Mouse (Mus musculus) lung, postnatal 0 days (tissue): Measurements from ENCODE around the gene Ggn.

Experiments used
- CTCF ChIP-seq: IDR thresholded peaks from 2 replicates; pipeline ENCODE4 v1.5.1; 2016; ENCODE audit warnings: antibody characterized with exemption, mild to moderate bottlenecking
- EP300 ChIP-seq: IDR thresholded peaks from 2 replicates; pipeline ENCODE4 v1.6.1; 2016; ENCODE audit warnings: antibody characterized with exemption, mild to moderate bottlenecking, control low read depth

GRCm38 (mm10) chr7:29170066-29170754 lies at the start of gene Ggn, which contains the start of gene Spred3:
- TF ChIP-seq CTCF (no peak), EP300 (no peak)
